Mouse (Mus musculus): Measurements from ENCODE around the gene Thrap3.

Gene Thrap3

DNA sequence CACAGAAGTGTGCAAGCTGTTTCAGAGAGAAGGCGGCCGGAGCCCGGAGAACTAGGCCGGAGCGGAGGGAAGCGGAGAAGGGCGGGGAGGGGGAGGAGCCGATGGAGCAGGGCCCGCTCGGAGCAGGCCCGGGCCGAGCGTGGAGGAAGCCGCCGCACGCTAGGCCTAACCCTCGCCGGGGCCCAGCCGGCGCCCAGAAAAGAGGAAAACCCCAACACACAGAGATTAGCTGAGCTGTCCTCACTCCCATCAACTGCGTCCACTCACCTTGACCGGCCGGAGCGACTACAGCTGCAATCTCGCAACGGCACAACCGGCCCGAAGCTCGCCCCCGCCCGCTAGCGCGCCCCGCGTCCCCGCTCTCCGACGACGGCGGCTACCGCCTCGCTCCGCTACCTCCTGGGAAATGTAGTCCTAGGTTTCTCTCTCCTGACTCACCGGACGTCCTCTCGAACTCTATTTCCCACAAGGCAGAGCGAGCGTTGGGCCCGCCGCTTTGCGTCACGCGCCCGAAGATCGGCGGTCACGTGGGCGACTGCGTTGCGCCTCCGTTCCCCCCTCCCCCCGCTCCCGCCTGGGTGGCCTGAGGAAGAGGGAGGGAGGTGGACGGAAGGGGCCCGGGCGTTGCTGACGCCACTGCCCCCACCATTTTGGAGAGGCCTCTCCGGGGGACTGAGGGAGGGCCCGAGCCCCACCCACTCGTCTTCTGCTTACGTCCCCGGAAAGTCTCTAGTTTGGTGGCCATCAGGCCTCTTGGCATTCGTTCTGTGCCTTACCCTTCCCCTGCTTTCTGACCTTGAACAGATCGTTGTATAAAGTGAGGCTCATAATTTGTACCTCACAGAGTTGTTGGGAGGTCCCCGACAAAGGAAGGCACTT, at the start of gene Thrap3:
Thrap3 (minus strand) TSS at position 458 of the 879 bp plus-strand sequence.
- DNase-seq (ENCODE audit: low spot score), result peak; percentile 99

DNA sequence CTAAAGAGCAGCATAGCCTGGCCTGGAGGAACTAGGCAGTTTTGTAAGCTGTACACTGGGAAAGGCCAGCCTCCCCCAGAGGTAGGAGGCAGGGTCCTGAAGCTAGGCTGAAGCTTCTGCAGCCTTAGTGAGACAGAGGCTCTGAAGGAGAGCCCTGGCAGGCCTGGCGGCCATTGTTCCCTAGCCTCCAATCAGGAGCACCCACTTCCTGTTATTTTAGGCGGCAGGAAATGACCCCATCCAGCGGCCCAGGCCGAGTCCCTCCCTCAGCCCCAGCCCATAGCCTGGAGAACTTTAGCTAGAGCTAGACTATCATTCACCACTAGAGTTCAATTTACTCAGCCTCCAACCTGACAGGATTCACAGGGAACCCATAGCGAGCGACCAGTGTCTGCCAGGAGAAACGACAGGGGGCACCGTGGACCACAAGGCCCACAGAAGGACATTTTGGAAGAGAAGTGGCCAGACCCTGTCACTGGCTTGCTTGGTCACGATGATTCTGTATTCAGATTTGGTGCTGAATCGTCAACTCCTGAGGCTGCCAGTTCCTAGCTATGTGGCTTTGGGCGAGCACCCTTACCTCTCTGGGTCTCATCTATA, 49.2 kb upstream of the Thrap3 start:
- DNase-seq (ENCODE audit: low spot score), result peak; percentile 42

DNA sequence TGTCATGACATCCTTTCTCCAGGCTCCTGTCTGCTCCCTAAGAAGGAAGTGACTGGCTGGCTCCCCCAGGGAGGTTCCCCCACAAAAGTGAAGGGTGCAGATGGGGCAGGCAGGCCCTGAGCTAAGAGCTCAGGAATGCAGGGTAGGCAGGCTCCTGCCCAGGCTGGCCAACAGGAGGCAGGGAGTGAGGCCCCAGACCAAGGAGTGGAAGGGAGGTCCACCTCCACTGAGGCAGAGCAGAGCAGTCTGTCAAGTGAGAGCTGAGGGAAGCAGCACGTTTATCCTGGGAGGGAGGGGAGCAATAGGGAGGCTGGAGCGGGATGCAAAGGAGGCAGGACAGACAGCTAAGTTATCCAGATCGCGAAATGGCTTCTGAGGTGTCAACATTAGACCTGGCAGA, 48.1 kb upstream of the Thrap3 start:
- no peak for DNase-seq (ENCODE audit: low spot score)

DNA sequence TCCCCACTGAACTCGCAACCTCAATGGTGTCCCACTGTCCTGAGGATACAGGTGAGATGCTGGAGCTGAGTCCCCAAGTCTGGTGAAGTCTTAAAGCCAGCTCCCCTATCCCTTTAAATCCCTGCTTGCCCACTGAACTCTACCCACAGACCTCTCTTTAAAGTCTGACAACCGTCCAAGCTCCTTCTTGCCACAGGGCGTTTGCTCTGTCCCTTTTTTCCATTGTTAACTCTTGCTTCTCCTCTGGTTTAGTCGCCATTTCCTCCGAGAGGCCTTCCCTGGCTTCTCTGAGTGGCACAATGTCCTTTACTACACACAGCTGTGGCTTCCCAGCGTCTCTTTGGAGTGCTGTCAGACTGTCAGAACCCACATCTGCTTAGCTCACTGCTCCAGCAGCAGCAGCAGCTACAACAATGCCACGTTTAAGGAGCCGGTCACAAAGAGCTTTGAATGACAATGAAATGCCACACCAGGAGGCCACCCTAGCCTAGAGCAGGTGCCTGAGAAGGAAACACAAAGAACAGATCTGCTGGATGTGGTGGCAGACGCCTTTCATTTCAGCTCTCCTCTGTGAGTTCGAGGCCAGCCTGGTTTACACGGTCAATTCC, 45.8 kb upstream of the Thrap3 start:
- DNase-seq (ENCODE audit: low spot score), result peak; percentile 39

DNA sequence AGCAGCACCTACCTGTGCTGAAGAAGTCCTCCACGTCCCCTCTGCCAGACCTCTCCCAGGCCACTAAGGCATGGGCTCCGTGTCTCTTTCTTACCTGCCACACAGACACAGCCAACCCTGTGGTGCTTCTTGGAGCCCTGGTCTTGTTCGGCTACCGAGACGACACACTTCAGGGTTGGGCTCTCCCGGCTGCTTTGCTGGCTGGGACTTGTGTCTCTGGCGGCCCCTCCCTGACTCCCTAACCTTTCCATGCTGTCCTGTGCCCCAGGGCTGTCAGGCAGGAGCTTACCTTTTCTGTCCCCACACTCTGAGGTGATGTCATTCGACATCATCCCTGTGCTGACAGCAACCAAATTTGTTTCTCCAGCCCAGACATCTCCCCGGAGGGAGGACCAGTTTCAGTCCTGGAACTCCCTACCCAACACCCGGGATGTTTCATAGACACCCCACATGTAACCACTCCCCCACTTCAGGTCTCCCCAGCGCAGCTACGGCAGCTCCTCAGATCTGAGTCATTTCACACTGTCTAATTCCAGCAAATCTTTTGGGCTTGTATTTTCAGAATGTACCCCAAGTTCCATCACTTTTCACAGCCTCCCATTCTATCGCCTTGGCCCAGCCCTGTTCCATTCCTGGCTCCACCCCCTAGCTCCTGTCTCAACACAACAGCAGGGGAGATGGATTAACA, 43.8 kb upstream of the Thrap3 start:
- DNase-seq (ENCODE audit: low spot score), result no peak

DNA sequence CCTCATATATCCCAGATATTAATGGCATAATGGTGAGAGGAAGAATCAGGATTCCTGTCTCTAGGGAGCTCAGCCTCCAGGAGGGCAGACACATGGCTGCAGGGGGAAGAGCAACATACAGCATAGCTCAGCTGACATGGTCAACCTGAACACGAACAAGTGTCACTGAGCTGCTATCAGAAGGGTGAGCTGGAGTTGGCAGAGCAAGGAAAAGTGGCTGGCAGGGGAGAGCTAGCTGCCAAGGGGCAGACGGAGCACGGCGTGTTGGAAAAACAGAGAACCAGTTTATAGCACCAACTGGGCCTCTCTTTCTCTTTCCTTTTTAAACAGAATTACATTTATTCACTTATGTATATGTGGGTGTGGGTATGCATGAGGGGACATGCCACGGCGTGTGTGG, 40.0 kb upstream of the Thrap3 start:
- DNase-seq (ENCODE audit: low spot score), result no peak

DNA sequence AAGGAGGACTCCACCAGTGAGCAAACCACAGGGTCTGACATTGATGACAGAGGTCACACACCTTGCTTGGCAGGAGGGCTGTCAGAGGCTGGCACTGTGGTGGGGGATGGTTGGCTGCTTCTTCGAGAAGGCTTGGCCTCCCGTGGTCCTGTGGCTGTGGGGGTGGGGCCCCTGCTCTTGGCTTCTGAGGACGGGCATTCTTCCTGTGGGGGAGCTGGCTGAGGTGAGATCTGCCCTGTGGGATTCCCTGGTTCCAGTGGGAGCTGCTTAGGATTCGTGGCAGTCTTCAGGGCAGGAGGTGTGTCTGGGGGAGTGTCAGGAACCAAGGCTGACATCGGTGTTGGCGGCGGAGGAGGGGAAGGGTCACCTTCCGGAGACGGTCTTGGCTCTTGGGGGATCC, 39.4 kb upstream of the Thrap3 start:
- DNase-seq (ENCODE audit: low spot score), result no peak

DNA sequence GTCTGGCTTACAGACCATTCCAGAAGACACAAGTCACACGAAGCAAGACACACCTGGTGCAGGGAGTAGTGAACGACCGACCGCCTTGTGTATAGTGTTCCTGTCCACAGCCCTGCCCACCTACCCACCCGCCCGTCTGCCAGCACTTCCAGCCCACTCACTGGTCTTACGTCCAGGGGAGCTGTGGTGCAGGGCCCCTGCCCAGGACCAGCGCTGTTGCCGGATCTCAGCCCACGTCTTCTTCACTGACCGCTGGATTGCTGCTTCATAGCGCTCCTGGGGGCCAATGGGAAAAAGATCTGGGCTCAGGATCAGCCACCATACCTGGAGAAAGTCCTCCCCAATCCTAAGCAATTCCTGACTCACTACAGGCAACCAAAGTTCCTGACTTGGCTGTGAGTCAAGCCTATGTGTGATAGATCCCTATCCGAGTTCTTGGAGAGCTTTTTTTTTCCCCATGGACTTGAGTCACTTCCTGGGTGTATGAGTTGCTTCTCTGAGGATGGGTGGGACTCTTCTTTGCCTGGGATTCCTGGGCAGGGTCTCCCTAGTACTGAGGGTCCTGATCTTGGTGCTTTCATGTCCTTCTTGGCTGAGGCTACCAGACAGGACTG, 37.4 kb upstream of the Thrap3 start:
- no peak for DNase-seq (ENCODE audit: low spot score)

DNA sequence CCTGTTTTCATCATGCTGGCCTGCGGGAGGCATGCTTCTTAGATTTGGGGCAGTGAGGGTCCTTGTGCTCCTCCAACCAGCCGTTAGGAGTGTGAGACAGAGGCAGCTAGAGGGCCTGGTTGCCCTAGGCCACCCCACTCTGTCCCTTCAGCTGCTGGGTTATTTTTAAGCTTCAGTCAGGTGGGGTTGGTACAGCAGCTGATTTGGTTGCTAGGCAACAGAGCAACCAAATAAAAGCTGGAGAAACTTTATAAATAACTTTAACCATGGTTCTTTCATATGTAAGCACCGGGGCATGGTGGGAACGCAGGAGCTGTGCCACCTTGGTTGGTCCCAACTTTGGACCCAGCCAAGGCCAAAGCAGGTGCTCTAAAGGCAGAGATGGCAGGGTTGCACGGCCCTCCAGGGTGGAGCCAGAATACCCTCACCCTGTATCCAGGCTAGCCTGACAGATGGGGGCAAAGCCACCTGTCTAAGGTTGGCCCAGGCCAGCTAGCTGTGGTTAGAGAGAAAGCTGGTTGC, 35.2 kb upstream of the Thrap3 start:
- no peak for DNase-seq (ENCODE audit: low spot score)

DNA sequence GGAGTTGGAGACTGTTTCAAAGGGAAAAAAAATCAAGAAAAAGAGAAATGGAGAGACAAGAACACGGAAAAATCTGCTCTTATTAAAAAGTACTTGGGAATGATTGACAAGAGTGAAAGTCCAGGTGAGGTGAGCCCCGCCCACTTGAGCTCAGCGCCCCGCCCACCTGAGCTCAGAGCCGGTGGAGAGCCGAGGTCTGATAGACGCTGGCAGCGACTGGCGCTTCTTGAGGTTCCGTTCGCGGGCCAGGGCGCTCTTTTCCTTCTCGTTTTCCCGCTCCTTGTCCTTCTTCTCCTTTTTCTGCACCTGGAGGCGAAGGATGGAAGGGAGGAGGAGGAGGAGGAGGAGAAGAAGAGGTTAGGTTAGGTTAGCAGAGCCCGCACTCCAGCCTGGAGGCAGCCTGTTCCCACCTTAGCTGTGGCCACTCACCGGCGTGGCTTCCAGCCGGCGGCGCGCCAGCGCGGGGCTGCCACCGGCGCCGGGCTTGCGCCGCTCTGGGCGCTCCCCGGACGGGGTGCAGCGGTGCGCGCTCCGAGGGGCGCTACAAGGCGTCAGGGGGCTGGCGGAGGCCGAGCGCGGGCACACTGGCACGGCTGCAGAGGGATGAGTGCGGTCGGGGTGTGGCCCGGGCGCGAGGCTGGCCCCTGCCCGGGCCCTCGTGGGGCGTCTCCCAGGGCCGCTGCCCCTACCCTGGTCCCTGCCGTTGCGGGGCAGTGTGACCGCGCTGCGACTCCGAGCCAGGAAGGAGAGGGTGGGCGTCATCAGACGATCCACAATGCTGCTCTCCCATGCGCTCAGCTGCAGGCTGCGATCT, 34.1 kb upstream of the Thrap3 start:
- no peak for DNase-seq (ENCODE audit: low spot score)

DNA sequence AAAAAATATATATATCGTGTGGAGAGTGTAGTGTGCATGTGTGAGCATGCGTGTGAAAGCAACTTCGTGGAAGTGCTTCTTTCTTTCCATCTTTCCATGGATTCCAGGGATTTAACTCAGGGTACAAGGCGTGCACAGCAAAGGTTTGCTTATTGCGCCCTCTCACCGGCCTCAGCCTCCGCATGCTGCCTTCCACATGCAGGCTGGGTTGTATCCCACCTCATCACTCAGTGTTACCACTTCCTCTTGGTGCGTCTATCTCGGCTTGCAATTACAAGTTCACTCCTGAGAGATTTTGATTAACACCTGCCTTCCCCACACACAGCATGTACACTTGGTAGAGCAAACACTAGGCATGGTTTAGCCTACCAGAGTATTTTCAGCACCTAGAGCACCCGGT, 32.6 kb upstream of the Thrap3 start:
- DNase-seq (ENCODE audit: low spot score), result no peak

DNA sequence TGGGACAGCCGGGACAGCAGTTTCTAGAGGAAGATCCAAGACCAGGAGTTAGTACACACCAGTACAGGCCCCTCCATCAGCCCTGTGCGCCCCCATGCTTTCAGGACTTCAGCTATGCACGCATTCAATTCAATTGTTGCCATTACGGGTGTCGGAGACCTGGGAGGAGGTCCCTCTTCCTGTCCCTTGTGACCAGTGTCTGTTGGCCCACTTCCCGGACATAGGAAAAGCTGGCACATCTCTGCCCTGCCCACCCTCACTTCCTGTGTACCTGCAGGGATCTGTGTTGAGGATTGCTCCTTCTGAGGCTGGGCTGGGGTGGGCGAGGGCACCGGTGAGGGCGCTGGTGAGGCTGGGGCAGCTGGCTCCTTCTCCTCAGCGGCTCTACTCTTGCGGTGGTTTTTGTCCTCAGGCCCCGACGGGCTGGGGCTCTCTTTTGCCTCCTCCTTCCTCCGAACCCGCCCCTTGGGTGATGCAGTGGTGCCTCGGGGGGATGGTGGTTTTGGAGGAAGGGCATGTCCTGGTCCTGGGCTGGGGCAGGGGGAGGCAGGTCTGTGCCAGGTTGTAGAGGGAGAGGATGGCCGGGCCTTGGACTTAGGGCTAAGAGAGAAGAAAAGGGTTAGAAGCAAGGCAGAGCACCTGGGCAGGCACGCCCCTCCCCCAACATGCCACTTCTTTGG, 32.1 kb upstream of the Thrap3 start:
- DNase-seq (ENCODE audit: low spot score), result no peak

DNA sequence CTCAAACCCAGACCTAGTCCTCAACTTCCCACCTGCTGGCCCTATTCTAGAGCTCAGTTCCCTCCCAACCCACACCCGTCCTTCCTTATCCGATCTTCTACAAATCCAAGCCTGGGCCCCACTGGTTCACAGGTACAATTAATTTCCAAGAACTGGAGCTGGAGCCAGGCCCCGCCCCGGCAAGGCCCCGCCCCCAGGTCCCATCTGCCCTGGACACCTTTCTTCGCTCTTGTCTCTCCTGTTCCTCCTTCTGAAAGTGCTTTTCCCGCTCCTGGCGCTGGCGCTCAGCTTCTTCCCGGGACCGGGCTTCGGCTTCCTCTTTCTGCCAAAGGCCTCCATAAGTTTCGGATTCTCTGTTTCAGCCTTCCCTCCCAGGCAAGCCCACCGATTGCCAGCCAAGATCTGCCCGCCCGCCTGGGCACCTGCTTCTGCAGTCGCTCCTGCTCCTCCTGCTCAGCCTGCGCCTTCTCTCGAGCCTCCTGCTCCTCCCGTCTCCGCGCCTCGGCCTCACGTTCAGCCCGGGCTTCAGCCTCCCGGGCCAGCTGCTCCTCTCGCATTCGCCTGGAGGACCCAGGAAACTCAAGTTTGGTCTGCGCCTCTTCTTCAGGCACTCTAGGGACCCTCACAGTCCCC, 31.2 kb upstream of the Thrap3 start:
- DNase-seq (ENCODE audit: low spot score), result no peak

DNA sequence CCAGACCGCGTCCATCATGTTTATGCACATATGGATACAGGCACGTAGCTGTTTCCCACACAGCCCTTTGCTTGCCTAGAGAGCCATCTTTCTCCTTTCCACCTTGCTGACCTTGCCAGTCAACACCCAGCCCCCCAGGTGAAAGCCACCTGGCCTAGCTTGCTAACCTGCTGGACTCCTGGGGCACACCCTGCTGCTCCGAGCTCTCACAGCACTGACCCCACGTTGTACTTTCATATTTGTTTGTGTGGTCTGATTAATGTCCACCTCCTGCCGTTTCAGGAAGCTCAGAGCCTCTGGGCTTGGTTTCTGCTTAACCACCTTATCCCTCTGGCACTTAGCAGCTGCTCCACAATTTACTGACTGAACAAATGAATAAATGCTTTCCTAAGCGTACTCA, 27.3 kb upstream of the Thrap3 start:
- no peak for DNase-seq (ENCODE audit: low spot score)

DNA sequence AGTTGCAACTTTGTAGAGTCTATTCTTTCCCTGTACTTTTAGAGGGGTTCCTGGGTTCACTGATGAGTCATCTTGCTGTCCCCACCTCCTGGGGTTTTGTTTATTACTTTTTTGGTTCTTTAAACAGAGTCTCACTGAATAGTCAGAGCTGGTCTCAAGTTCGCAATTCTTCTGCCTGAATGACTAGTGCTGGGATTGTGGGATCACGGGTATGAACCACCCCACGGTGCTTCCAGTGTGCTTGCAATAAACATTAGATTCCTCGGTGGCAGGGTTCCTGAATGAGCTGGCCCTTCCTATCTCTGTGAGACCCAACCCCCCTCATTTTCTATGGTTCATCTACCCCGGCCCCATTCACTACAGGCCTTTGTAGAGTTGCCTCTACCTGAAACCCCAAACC, 25.6 kb upstream of the Thrap3 start:
- no peak for DNase-seq (ENCODE audit: low spot score)

DNA sequence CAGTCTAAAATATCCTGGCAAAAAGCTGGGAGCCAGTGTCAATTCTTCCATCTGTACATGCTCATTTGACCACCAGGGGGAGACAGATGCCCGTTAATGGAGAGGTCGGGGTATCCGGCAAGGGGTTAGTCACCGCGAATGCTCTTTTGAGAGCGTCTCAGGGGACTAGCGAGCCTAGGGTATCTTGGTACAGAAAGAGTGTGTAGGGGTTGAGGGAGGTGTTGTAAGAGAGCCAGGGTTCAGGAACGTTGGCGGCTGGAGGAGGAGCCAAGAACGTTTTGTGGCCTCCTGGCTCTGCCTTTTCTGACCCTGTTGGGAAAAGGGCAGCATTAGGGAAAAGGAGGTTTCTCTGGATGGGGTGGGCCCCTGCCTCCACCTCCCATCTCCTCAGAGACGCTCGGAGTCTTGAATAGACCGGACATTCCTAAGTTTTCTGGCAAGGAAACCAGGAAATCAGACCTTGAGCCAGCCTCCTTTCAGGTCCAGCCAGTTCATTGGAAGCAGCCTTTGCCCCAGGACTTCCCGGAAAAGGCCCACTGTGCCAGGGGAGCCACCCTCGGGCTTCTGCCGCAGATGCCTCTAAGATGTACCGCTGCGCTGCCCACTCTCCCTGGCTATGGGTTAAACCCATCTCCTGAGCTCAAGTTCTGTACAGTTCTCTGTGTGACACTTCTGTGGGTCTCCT, 24.7 kb upstream of the Thrap3 start:
- peak; percentile 97 for DNase-seq (ENCODE audit: low spot score)

DNA sequence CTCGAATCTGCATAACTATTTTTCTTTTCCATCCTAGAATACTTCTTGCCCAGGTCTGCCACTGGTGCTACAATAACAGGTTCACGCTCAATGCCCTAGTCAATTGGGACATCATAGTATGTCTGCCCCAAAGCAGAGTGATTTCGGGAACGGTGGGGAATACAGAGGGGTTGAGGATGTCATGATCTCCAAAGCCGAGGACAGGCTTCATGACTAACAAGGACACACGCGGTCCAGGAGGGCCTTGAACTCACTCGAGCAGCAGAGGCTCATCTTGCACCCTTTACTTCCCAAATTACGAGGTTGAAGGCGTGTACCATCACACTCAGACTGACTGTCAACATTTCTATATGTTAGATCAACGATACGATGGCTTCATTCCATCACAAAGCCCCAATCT, 24.1 kb upstream of the Thrap3 start:
- no peak for DNase-seq (ENCODE audit: low spot score)

DNA sequence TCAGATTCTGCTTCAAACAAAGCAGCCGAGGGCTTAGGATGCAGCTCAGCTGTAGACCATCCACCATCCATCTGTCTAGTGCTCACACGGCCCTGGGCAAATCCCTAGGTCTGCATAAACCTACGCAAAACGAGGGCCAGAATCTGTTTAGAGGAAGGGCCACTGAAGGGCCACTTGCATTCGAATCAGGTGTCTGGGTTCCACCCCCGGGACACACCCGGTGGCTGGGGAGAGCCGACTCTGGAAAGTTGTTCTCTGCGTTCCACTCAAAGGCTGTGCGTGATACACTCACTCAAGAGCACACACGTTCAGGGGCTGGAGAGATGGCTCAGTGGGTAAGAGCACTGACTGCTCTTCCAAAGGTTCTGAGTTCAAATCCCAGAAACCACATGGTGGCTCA, 20.1 kb upstream of the Thrap3 start:
- DNase-seq (ENCODE audit: low spot score), result no peak

DNA sequence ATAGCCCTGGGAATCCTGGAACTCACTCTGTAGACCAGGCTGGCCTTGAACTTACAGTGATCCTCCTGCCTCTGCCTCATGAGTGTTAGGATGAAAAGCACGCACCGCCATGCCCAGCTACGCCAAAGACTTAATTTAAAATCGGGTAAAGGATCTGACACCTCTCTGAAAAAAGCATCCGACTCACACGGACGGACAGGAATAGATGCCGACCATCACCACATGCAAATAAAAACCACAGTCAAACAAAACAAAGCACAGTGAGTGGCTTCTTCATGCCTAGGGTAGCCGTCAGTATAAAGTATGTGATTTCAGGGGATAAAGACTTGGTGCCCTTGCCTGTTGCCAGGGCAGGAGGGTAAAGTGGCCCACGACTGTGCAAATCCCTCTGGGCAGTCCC, 17.5 kb upstream of the Thrap3 start:
- DNase-seq (ENCODE audit: low spot score), result no peak

All from embryo, embryonic 10.5 days (tissue).